Mouse (Mus musculus): ENCODE results near the gene Nod2.
"Not testable (repeated sequence)": the region's sequence is repeated elsewhere in the genome, so short reads cannot be mapped to it uniquely, and the experiment has no call there.

Nod2 gene

DNA sequence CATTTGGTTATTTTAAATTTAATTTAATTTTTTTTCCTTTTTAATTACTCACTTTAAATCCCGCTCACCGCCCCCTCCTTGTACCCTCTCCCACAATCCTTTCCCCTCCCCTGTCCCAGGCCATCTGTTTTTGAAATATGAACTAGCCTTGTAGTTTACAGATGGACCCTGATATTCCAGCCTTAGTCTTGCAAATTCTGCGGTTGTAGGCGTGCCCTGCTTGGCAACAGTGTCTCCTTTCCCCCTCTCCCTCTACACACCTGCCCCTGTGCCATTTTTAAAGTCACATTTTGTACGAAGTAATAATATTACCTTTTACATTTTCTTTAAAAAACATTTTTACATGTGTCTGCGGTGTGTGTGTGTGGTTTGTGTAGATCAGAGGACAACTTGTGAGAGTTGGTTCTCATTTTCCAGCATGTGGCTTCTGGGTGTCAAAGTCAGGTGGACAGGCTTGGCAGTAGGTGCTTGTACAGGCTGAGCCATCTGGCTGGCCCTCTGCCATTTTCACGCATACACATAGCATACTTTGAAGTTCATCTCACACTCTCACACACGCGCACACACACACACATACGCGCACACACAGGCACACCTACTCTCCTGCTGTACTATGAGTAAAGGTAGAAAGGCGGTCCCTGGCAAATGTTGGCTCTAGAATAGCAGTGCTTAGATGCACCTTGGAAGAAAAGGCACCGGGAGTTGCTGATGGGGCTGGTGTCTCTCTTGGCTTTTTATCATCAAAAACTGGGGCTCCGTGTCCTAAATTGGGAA is 18.9 kb upstream of the Nod2 start:
- in situ Hi-C loops (cut with MboI; ENCODE audit: unreplicated experiment in 2 of 2), result no loop called here

DNA sequence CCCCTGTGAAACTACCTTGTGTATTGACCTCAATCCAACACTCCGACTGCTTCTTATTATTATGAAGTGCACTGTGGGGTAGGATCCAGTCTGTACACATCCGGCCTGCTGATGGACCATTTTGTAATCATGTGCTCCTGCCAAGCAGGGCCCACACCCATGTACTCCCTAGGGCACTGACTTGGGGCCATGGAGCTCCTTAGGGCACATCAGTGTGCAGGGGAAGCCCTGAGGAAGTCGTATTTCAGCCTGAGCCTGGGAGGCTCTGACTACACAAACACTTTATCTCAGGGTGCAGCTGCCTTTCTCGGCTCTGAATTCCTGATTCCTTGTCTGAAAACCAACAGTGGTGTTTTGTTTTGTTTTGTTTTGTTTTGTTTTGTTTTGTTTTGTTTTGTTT is 16.9 kb upstream of the Nod2 start:
- in situ Hi-C loops (cut with MboI; ENCODE audit: unreplicated experiment in 2 of 2), result loop anchor here (5.0 to 10.0 kb wide), 3 partner anchors 67 to 375 kb away; partner anchors contain the start of gene Cyld (in 1 of the 2)

DNA sequence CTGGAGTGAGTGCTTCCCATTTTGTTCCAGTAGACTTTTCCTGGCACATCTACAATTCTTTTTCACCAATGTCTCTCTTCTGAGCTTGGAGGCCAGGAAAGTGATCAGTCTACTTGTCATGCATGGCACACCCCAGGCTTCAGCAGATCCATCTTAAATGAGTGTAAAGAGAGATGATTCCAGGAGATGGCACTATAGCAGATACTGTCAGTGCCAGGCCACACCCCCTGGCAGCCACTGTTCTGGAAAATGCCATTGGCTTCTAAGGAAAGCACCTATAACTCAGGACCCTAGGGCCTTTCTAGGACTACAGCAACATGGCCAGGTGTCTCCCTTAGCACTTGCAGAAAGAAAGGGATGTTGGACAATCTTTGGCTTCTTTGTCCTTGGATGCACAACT is 16.0 kb upstream of the Nod2 start:
- in situ Hi-C loops (cut with MboI; ENCODE audit: unreplicated experiment in 2 of 2), result loop anchor here (5.0 to 10.0 kb wide), 3 partner anchors 66 to 376 kb away; partner anchors contain the start of gene Cyld (in 1 of the 2)

DNA sequence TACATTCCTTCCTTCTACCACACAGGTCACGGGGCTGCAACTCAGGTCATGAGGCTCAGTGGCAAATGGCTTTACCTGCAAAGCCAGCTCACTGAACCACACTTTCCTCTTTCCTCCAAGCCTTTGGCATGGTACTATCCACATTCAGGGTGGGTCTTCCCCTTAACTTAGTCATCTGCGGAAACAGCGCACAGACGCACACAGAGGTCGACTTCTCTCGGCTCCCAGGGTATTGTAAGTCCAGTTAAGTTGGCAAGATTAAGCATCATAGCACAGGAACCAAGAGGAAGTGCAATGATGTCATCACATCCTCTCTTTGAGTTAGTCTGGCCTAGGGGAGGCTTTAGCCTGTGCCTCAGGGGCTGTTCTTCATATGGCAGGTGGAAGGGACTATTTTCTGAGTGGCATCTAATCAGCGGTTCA is 13.8 kb upstream of the Nod2 start:
- in situ Hi-C loops (cut with MboI; ENCODE audit: unreplicated experiment in 2 of 2), result loop anchor here (5.0 to 10.0 kb wide), 3 partner anchors 64 to 379 kb away; partner anchors contain the start of gene Cyld (in 1 of the 2)

DNA sequence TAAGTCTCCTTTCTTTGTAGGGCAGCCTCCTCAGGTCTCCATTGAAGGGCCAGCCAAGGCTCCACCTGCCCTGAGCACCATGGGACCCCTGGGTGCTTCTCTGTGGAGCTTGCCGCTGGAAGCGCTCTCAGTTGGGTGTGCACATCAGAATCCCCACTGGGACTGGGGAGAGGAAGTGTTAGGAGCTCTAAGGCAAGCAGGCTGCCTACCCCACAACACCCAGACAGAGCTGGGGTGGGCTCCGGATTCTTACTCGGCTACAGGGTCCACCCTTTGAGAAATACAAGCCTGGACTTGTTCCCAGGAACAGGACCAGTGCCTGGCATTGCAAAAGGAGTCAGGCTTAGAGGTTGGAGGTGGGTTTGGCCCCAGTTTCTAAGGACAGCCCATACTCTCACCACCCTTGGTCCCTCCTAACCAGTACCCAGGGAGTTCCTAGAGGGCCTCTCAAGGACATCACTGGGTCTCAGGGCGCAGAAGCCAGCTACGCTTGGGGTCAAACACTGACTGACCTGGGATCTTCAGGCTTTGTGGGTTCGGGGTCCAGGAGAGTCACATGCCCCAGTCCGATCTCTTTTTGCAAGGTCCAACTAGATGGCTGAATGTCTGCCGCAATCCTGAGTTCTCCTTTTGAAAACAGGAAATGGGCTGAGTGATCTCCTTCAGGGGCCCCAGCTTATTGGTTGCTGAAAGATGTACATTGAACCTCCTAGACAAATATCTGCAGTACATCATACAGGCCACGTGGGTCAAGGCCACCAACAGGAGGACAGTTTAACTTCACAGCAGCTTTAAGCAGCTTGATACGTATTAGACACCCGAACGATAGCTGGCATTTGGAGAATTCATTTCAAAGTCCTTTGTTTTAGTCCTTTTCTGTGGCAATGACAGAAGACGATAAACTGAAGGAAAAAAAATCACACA is 11.4 kb upstream of the Nod2 start, which contains the start of gene Snx20:
Snx20 (minus strand) TSS at position 655 of the 924 bp plus-strand sequence.
- in situ Hi-C loops (cut with MboI; ENCODE audit: unreplicated experiment in 2 of 2), result loop anchor here in 1 of 2 experiments (10.0 kb wide), 1 partner anchor 381 kb away; no protein-coding TSS in a partner anchor

GRCm38 (mm10) chr8:88637092-88638000 is 9.8 kb upstream of the Nod2 start:
- in situ Hi-C loops (cut with MboI; ENCODE audit: unreplicated experiment in 2 of 2), result loop anchor here in 1 of 2 experiments (10.0 kb wide), 1 partner anchor 383 kb away; no protein-coding TSS in a partner anchor

GRCm38 (mm10) chr8:88638908-88639307 is 8.2 kb upstream of the Nod2 start:
- in situ Hi-C loops (cut with MboI; ENCODE audit: unreplicated experiment in 2 of 2), result loop anchor here in 1 of 2 experiments (10.0 kb wide), 1 partner anchor 384 kb away; no protein-coding TSS in a partner anchor

DNA sequence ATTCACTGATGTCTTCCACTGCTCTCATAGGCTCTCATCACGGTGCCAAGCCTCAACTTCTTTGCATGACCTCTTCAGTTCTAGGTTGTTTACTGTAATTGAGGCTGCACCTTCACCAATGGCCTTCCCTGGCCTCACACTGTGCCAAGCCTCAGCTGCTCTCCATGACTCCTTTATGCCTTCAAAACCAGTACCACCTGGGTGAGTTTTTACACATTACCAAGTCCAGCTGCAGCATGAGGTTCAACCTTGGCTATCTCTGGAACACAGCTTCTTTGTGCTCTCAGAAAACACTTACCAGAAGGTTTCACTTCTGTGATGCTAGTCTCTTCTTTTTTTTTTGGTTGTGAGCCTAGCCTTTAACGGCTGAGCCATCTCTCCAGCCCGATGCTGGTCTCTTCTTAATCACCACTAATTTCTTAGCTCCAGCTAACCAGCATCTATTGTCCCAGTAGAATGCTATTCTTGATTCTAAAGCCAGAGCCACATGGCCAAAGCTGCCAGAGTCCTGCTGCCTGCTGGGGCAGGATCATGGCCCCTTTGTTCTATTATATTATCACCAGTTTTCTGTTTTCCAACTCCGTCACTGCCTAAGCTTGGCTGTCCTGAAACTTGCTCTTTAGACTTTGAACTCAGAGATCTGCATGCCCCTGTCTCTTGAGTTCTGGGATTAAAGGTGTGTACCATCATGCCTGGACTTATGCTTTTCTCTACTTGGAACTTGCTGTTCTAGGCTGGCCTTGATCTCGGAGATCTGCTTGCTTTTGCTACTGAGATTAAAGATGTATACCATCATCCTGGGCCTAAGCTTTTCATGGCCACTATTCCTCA is 4.2 kb upstream of the Nod2 start:
- in situ Hi-C loops (cut with MboI; ENCODE audit: unreplicated experiment in 2 of 2), result no loop called here

GRCm38 (mm10) chr8:88648322-88648721 is 1.2 kb downstream of the Nod2 start:
- in situ Hi-C loops (cut with MboI; ENCODE audit: unreplicated experiment in 2 of 2), result no loop called here

GRCm38 (mm10) chr8:88650016-88650708 is 3.0 kb downstream of the Nod2 start:
- in situ Hi-C loops (cut with MboI; ENCODE audit: unreplicated experiment in 2 of 2), result no loop called here

- in situ Hi-C loops (cut with MboI; ENCODE audit: unreplicated experiment in 2 of 2), result not testable (repeated sequence)
Observed at GRCm38 (mm10) chr8:88651122-88651521, 4.0 kb downstream of the Nod2 start.

GRCm38 (mm10) chr8:88655334-88655733 is 8.2 kb downstream of the Nod2 start:
- in situ Hi-C loops (cut with MboI; ENCODE audit: unreplicated experiment in 2 of 2), result no loop called here

DNA sequence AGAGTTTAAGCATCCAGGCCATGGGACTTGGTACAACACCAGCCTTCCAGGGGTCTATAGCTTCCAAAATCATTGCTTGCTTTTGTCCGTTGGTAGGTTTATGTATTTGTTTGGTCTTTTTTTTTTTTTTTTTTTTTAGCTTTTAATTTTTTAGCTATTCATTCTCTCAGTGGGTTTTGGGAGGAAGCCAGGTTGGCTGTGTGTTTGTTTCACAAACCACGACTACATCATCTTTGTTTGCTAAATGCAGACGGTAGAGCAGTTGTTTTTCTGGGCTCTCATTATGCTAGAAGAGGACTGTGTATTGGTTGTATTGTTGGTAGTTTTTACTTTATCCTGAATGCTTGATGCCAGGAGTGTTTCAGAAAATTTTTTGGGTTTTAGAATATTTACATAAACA is 12.8 kb downstream of the Nod2 start:
- in situ Hi-C loops (cut with MboI; ENCODE audit: unreplicated experiment in 2 of 2), result no loop called here

GRCm38 (mm10) chr8:88662401-88662821 is 15.3 kb downstream of the Nod2 start:
- in situ Hi-C loops (cut with MboI; ENCODE audit: unreplicated experiment in 2 of 2), result no loop called here

DNA sequence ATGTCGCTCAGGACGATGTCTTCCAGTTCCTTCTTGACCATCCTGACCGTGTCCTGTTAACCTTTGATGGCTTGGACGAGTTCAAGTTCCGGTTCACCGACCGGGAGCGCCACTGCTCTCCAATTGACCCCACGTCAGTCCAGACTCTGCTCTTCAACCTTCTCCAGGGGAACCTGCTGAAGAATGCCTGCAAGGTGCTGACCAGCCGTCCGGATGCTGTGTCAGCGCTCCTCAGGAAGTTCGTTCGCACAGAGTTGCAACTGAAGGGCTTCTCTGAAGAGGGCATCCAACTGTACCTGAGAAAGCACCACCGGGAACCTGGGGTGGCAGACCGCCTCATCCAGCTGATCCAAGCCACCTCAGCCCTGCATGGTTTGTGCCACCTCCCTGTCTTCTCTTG is 17.0 kb downstream of the Nod2 start:
- in situ Hi-C loops (cut with MboI; ENCODE audit: unreplicated experiment in 2 of 2), result no loop called here

DNA sequence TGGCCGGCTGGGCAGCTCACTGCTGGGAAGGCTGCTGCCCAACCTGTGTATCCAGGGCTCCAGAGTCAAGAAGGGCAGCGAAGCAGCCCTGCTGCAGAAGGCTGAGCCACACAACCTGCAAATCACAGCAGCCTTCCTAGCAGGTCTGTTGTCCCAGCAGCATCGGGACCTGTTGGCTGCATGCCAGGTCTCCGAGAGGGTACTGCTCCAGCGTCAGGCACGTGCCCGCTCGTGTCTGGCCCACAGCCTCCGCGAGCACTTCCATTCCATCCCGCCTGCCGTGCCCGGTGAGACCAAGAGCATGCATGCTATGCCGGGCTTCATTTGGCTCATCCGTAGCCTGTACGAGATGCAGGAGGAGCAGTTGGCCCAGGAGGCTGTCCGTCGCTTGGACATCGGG is 17.8 kb downstream of the Nod2 start:
- in situ Hi-C loops (cut with MboI; ENCODE audit: unreplicated experiment in 2 of 2), result no loop called here

DNA sequence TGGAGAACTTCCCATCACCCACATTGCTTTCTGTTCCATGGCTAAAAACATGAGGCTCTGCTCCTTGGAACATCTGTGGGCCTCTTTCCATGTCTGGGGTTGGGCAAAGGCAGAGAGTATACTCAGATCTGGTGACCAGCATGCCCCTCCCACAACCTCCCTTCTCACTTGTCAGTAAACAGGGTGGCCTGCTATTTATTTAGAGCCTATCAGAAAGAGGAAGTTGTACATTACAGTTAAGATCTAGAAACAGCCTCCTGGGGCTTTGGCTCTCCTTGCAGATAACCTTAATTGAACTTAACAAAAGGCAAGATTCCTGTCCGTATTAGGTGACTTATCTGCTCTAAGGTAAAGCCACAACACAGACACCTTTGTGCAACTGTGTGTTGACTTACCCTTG is 19.3 kb downstream of the Nod2 start:
- in situ Hi-C loops (cut with MboI; ENCODE audit: unreplicated experiment in 2 of 2), result no loop called here

DNA sequence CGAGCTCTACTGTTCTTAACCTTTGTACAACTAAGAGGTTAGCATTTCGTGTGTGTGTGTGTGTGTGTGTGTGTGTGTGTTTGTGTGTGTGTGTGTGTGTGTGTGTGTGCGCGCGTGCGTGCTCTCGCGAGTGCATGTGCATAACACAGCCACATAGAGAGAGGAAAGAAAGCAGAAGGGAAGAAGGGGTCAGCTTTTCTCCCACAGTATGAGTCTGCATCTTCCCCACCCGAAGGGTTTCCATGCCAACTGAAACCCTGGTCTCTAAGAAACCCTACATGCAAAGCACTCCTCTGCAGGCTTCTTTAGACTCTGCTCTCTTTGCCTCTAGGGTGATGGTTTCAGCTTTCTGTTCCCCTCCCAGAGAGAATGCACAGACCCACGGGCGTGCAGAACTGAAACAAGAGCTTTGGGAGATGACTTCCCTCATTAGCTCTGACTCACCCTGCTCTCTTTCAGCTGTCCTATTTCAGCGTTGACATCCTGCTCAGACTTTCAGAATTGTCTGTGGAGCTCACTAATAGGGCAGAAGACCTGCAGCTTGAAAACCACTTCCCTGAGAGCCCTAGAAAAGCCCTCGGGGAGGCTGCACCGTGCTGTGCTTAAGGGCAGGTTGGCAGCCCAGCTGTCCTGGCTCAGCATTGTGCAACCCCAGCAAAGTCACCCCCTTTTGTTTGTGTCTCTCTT is 21.4 kb downstream of the Nod2 start:
- in situ Hi-C loops (cut with MboI; ENCODE audit: unreplicated experiment in 2 of 2), result no loop called here
